Mouse (Mus musculus) olfactory bulb, adult 2 months (tissue): ENCODE measurements around the gene Gm42421.

ENCODE experiments used
- CTCF ChIP-seq: fragments of 200-500 bp; IDR thresholded peaks from 2 replicates; pipeline ENCODE4 v1.5.1; 2012; ENCODE audit warnings: low read depth, mild to moderate bottlenecking, low read length, moderate library complexity; ENCODE audit not compliant: insufficient read depth
- POLR2A ChIP-seq: fragments of 200-500 bp; IDR thresholded peaks from 2 replicates; pipeline ENCODE4 v1.6.1; 2012; ENCODE audit warnings: mild to moderate bottlenecking, low read depth, low read length, moderate library complexity; ENCODE audit not compliant: insufficient read depth

- TF ChIP-seq CTCF (no peak), POLR2A (no peak)
Measured at GRCm38 (mm10) chr5:143933875-143934274, 5.9 kb downstream of the Gm42421 start.
